In the genomic region with DNA sequence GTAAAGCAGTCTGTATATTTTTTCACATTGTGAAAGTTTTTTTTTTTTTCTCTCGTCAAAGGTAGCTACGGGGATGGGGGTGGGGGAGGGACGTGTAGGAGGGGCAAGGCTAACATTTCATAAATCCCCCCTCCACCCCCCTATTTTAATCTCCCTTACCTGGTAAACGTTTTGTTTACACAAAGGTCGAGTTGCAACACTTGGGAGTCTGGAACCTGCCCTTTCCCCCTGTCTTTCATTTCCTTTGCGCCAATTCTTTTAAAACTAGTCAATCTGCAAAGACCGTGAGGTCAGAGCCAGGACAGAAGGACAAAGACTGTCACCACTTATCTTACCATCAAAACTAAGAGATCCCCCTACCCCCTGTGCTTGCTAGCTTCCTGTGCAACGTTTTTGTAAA, we compare ENCODE assay signal across 30 mouse cellular contexts. TPM values are rescaled to one million over a fixed set of nuclear protein-coding genes. Genes with fewer than 3 reads are reported as not detected.
A peak's percentile ranks its signal among the peaks of the same experiment; 100 is the strongest.
DNase-seq lines count a peak whose midpoint lies in the region; ATAC-seq lines count a peak whose summit lies in the region.
"Had no signal": no experiment of that assay in that cellular context is flagged by ENCODE, and none has a peak within 500 bp of the region (broad histone marks: within the 10 kb centered on the region; RNA-seq: fewer than 3 reads in every experiment).

No protein-coding gene starts in this region.

- H3K4me3 ChIP-seq in forebrain, embryonic 10.5 days: no peak overlapping the region
- no peak overlapping the region for H3K4me3 ChIP-seq in forebrain, embryonic 11.5 days (ENCODE audit: low read depth, low read length)
- no peak overlapping the region for H3K4me3 ChIP-seq in midbrain, embryonic 10.5 days
- H3K4me3 ChIP-seq in midbrain, embryonic 16.5 days (ENCODE audit: low read depth, low read length): no peak overlapping the region
- no peak overlapping the region for H3K4me3 ChIP-seq in liver, embryonic 11.5 days (ENCODE audit: low read depth, low read length)
- H3K4me3 ChIP-seq: erythroblast, embryonic 14.5 days; gastrocnemius, adult 2 months; hindbrain, embryonic 13.5 days; left cerebral cortex, adult 2 months; myocyte had no signal

- no peak for ATAC-seq in forebrain, embryonic 11.5 days (replicated peaks; ENCODE audit: low FRiP score)
- no peak for ATAC-seq in midbrain, embryonic 16.5 days
- no peak for ATAC-seq in liver, embryonic 11.5 days (replicated peaks; ENCODE audit: low FRiP score)
- ATAC-seq: lung, postnatal 0 days had no signal

- no peak for DNase-seq in forebrain, embryonic 10.5 days (ENCODE audit: extremely low spot score, low spot score)
- no peak for DNase-seq in forebrain, embryonic 11.5 days (ENCODE audit: low spot score)
- no peak for DNase-seq in midbrain, embryonic 10.5 days (ENCODE audit: low spot score)
- DNase-seq in liver, embryonic 11.5 days (ENCODE audit: low spot score): no peak
- DNase-seq in yolk sac, embryonic 10.5 days (ENCODE audit: low spot score): peak; percentile 80
- DNase-seq in left cerebral cortex, postnatal 36 days (ENCODE audit: low spot score in 2 of 2): no peak
- no peak for DNase-seq in heart, postnatal 4 days
- DNase-seq: adrenal gland, postnatal 25 days; cerebellum, adult 11 months; cerebellum, postnatal 14 days; gastrocnemius, adult 2 months; heart, postnatal 10 days; kidney, adult 11 months; thymus, adult 18-20 months; thymus, postnatal 4 days had no signal

- H3K27me3 ChIP-seq in forebrain, embryonic 10.5 days (ENCODE audit: poor library complexity, severe bottlenecking): no peaks in the 10 kb centered on the region
- H3K27me3 ChIP-seq in forebrain, embryonic 11.5 days (ENCODE audit: control insufficient read depth, insufficient read depth, low read length): no peaks in the 10 kb centered on the region
- H3K27me3 ChIP-seq in midbrain, embryonic 10.5 days (ENCODE audit: low read depth, poor library complexity, severe bottlenecking): 0 out of 2 replicates have a peak, but pooled peaks cover 4% of the 10 kb centered on the region
- no peaks in the 10 kb centered on the region for H3K27me3 ChIP-seq in midbrain, embryonic 16.5 days (ENCODE audit: control insufficient read depth, insufficient read depth, low read depth, low read length)
- no peaks in the 10 kb centered on the region for H3K27me3 ChIP-seq in liver, embryonic 11.5 days (replicated peaks; ENCODE audit: control insufficient read depth, insufficient read depth, low read length)
- H3K27me3 ChIP-seq: hindbrain, embryonic 13.5 days had no signal

- H3K9ac ChIP-seq in forebrain, embryonic 11.5 days (ENCODE audit: low read length): no peak overlapping the region
- no peak overlapping the region for H3K9ac ChIP-seq in midbrain, embryonic 16.5 days (ENCODE audit: low read depth, low read length)
- no peak overlapping the region for H3K9ac ChIP-seq in liver, embryonic 11.5 days (ENCODE audit: low read depth, low read length)
- H3K9ac ChIP-seq: hindbrain, embryonic 13.5 days had no signal

- H3K36me3 ChIP-seq in forebrain, embryonic 10.5 days (replicated peaks): no peaks in the 10 kb centered on the region
- H3K36me3 ChIP-seq in forebrain, embryonic 11.5 days (ENCODE audit: control insufficient read depth, insufficient read depth, low read length): no peaks in the 10 kb centered on the region
- H3K36me3 ChIP-seq in midbrain, embryonic 10.5 days: no peaks in the 10 kb centered on the region
- H3K36me3 ChIP-seq in midbrain, embryonic 16.5 days (ENCODE audit: control insufficient read depth, insufficient read depth, low read length): no peaks in the 10 kb centered on the region
- H3K36me3 ChIP-seq in liver, embryonic 11.5 days (ENCODE audit: control insufficient read depth, insufficient read depth, low read length): no peaks in the 10 kb centered on the region
- H3K36me3 ChIP-seq: hindbrain, embryonic 13.5 days had no signal

- peaks cover 23% of the 10 kb centered on the region for H3K4me1 ChIP-seq in forebrain, embryonic 10.5 days
- peaks cover 9% of the 10 kb centered on the region; the same call in 1 of the 2 replicates for H3K4me1 ChIP-seq in forebrain, embryonic 11.5 days (replicated peaks; ENCODE audit: control insufficient read depth, insufficient read depth, low read length)
- peaks cover 30% of the 10 kb centered on the region for H3K4me1 ChIP-seq in midbrain, embryonic 10.5 days
- peaks cover 3% of the 10 kb centered on the region; the same call in 1 of the 2 replicates for H3K4me1 ChIP-seq in midbrain, embryonic 16.5 days (ENCODE audit: control insufficient read depth, insufficient read depth, low read length)
- peaks cover 14% of the 10 kb centered on the region; the same call in 1 of the 2 replicates for H3K4me1 ChIP-seq in liver, embryonic 11.5 days (replicated peaks; ENCODE audit: control insufficient read depth, insufficient read depth, low read length)

- 21% methylated on average over 8 of the region's 8 CpGs for WGBS in forebrain, embryonic 10.5 days
- 14% methylated on average over 8 of the region's 8 CpGs for WGBS in forebrain, embryonic 11.5 days
- WGBS in midbrain, embryonic 10.5 days: 12% methylated on average over 8 of the region's 8 CpGs
- WGBS in midbrain, embryonic 16.5 days: 10% methylated on average over 8 of the region's 8 CpGs
- 29% methylated on average over 8 of the region's 8 CpGs for WGBS in liver, embryonic 11.5 days

- intact Hi-C loops in left cerebral cortex, postnatal 36 days (cut with DNase I): no loop called here

- no peak overlapping the region for H3K4me2 ChIP-seq in forebrain, embryonic 11.5 days (ENCODE audit: low read depth, low read length, severe bottlenecking)
- H3K4me2 ChIP-seq in midbrain, embryonic 16.5 days (ENCODE audit: low read length): no peak overlapping the region
- peak overlapping the region; percentile 1; the same call in 1 of the 2 replicates for H3K4me2 ChIP-seq in liver, embryonic 11.5 days
- H3K4me2 ChIP-seq: heart, embryonic 11.5 days; hindbrain, embryonic 13.5 days had no signal

- H3K27ac ChIP-seq in forebrain, embryonic 10.5 days: peak overlapping the region; percentile 69
- no peak overlapping the region for H3K27ac ChIP-seq in forebrain, embryonic 11.5 days (ENCODE audit: low read depth, low read length)
- peak overlapping the region; percentile 63 for H3K27ac ChIP-seq in midbrain, embryonic 10.5 days (replicated peaks)
- no peak overlapping the region for H3K27ac ChIP-seq in midbrain, embryonic 16.5 days (ENCODE audit: low read length)
- peak overlapping the region; percentile 4; the same call in 1 of the 2 replicates for H3K27ac ChIP-seq in liver, embryonic 11.5 days (ENCODE audit: low read depth, low read length)
- H3K27ac ChIP-seq: gastrocnemius, adult 2 months; hindbrain, embryonic 13.5 days; kidney, postnatal 0 days; left cerebral cortex, adult 2 months had no signal

- H3K9me3 ChIP-seq in forebrain, embryonic 10.5 days: peaks cover 4% of the 10 kb centered on the region; the same call in 1 of the 2 replicates
- H3K9me3 ChIP-seq in forebrain, embryonic 11.5 days (ENCODE audit: control insufficient read depth, low read length): no peaks in the 10 kb centered on the region
- H3K9me3 ChIP-seq in midbrain, embryonic 10.5 days (replicated peaks): no peaks in the 10 kb centered on the region
- H3K9me3 ChIP-seq in midbrain, embryonic 16.5 days (replicated peaks; ENCODE audit: control insufficient read depth, low read length, poor library complexity, severe bottlenecking): no peaks in the 10 kb centered on the region
- no peaks in the 10 kb centered on the region for H3K9me3 ChIP-seq in liver, embryonic 11.5 days (ENCODE audit: control insufficient read depth, low read length)
- H3K9me3 ChIP-seq: hindbrain, embryonic 13.5 days had no signal

RNA-seq across cellular contexts. Expression of a gene that starts 23.9 kb away (rescaled TPM):
- 0.14 TPM in 1 of 2 replicates, not detected in the other for polyA plus RNA-seq in forebrain, embryonic 10.5 days (2016; fragmentation: Nextera tagmentation; extraction: Ambion mirVana)
- polyA plus RNA-seq in forebrain, embryonic 11.5 days (2014; fragmentation: Nextera tagmentation; extraction: Ambion mirVana): not detected in 2 replicates
- not detected in 2 replicates for polyA plus RNA-seq in midbrain, embryonic 10.5 days (2016; fragmentation: Nextera tagmentation; extraction: Ambion mirVana)
- polyA plus RNA-seq in midbrain, embryonic 16.5 days (2015; fragmentation: Nextera tagmentation; extraction: Ambion mirVana): not detected in 2 replicates
- 0.16 TPM in 1 of 2 replicates, not detected in the other for polyA plus RNA-seq in liver, embryonic 11.5 days (2014; fragmentation: Nextera tagmentation; extraction: Ambion mirVana)
- not detected for total RNA-seq in left cerebral cortex, postnatal 36 days (2021)
- total RNA-seq in heart, postnatal 4 days (2021): not detected
- total RNA-seq: adrenal gland, postnatal 25 days; gastrocnemius, adult 2 months; granulocyte monocyte progenitor cell, adult 5-6 weeks; heart, postnatal 10 days; layer of hippocampus, adult 8-10 months; left cerebral cortex, adult 2 months; megakaryocyte, adult 5-6 weeks; MEL had no signal
- polyA plus RNA-seq: erythroblast, embryonic 14.5 days; heart, embryonic 11.5 days; hindbrain, embryonic 13.5 days; limb, embryonic 11.5 days; lung, postnatal 0 days; midbrain, embryonic 14.5 days; myocyte; neural tube, embryonic 14.5 days had no signal

RNA-seq across cellular contexts. Expression of a gene that starts 34.3 kb away (rescaled TPM):
- polyA plus RNA-seq in forebrain, embryonic 10.5 days (2016; fragmentation: Nextera tagmentation; extraction: Ambion mirVana): 0.50 and 0.57 TPM in 2 replicates
- polyA plus RNA-seq in forebrain, embryonic 11.5 days (2014; fragmentation: Nextera tagmentation; extraction: Ambion mirVana): 0.63 and 1.2 TPM in 2 replicates
- 1.7 and 3.8 TPM in 2 replicates for polyA plus RNA-seq in midbrain, embryonic 10.5 days (2016; fragmentation: Nextera tagmentation; extraction: Ambion mirVana)
- polyA plus RNA-seq in midbrain, embryonic 16.5 days (2015; fragmentation: Nextera tagmentation; extraction: Ambion mirVana): 16.8 and 18.4 TPM in 2 replicates
- 29.9 and 32.9 TPM in 2 replicates for polyA plus RNA-seq in liver, embryonic 11.5 days (2014; fragmentation: Nextera tagmentation; extraction: Ambion mirVana)
- 10 to 100 TPM in 1 of 2 experiments, 1 to 10 TPM in 1; 7.1 to 11.3 TPM for total RNA-seq in left cerebral cortex, postnatal 36 days (2021)
- 100 to 1,000 TPM; 203 to 271 TPM for total RNA-seq in heart, postnatal 4 days (2021)
- total RNA-seq: granulocyte monocyte progenitor cell, adult 5-6 weeks had no signal
- polyA plus RNA-seq: myocyte had no signal

Comparison
In these comparisons a context has a peak if more than half of its experiments do, and no peak if none do; other contexts are left out.
1. H3K27ac ChIP-seq: peak in forebrain, embryonic 10.5 days (single experiment), midbrain, embryonic 10.5 days (single experiment) and liver, embryonic 11.5 days (single experiment); none in forebrain, embryonic 11.5 days (single experiment) and midbrain, embryonic 16.5 days (single experiment).